Mouse (Mus musculus) hindbrain, embryonic 10.5 days (tissue): ENCODE data around the gene Rwdd2a. TPM values are rescaled to one million over a fixed set of nuclear protein-coding genes. Genes with fewer than 3 reads are reported as not detected.
A peak's percentile ranks its signal among the peaks of the same experiment; 100 is the strongest.

Experiments
- DNase-seq: peaks from one replicate; pipeline ENCODE4 v3.0.0-alpha.2; 2017; ENCODE audit warnings: low spot score
- H3K27ac ChIP-seq: fragments of 300-500 bp; sonication (generic); 2 replicates; pipeline ENCODE4 v1.5.1; 2016; ENCODE audit warnings: mild to moderate bottlenecking, moderate library complexity
- H3K27me3 ChIP-seq: fragments of 300-500 bp; sonication (generic); 2 replicates; pipeline ENCODE4 v1.6.1; 2016; ENCODE audit warnings: mild to moderate bottlenecking; ENCODE audit not compliant: poor library complexity, insufficient read depth, severe bottlenecking
- H3K36me3 ChIP-seq: fragments of 300-500 bp; sonication (generic); 2 replicates; pipeline ENCODE4 v1.6.1; 2016; ENCODE audit warnings: mild to moderate bottlenecking, moderate library complexity
- H3K4me1 ChIP-seq: fragments of 300-500 bp; sonication (generic); replicated peaks from 2 replicates; pipeline ENCODE4 v1.6.1; 2016; ENCODE audit warnings: mild to moderate bottlenecking
- H3K4me3 ChIP-seq: fragments of 300-500 bp; sonication (generic); 2 replicates; pipeline ENCODE4 v1.5.1; 2016; ENCODE audit warnings: mild to moderate bottlenecking, moderate library complexity
- H3K9me3 ChIP-seq: fragments of 300-500 bp; sonication (generic); 2 replicates; pipeline ENCODE4 v1.6.1; 2016; ENCODE audit warnings: mild to moderate bottlenecking, moderate library complexity
- WGBS: fragments of 180-500 bp; shearing (Covaris S2); methylation state at CpG from one replicate; pipeline ENCODE4 v1.1.7; 2016; 5-methylcytosine and 5-hydroxymethylcytosine counted together
- polyA plus RNA-seq: library from polyadenylated mRNA; unstranded; fragments of >200 nt; fragmentation: Nextera tagmentation; extraction: Ambion mirVana; gene quantifications from 2 replicates; pipeline ENCODE4 v1.2.1, GENCODE M21; 2016

The Rwdd2a gene
- polyA plus RNA-seq: 4.6 and 5.7 TPM in 2 replicates

- DNase-seq: peak; percentile 96
- H3K27ac ChIP-seq: peak within 1 kb of the TSS; percentile 88
- WGBS: under 1% methylated on average over 59 of the region's 59 CpGs
These were observed at the start of gene Rwdd2a, which contains the start of gene Pgm3 for GRCm38 (mm10) chr9:86571540-86572135. Gene Rwdd2a, plus strand, starts transcription at chr9:86571991. Gene Pgm3, minus strand, starts transcription at chr9:86571842.

GRCm38 (mm10) chr9:86522335-86522734, 49.5 kb upstream of the Rwdd2a start:
- Histone ChIP-seq H3K4me3 (no peak overlapping the region), H3K36me3 (peaks cover 26% of the 10 kb centered on the region)
- DNase-seq: no peak

More at GRCm38 (mm10) chr9:86571540-86572135, at the start of gene Rwdd2a, which contains the start of gene Pgm3:
- no peaks in the 10 kb centered on the region for H3K9me3 ChIP-seq
- peaks cover 20% of the 10 kb centered on the region for H3K4me1 ChIP-seq
- peak within 1 kb of the TSS; percentile 81 for H3K4me3 ChIP-seq
- H3K27me3 ChIP-seq: no peaks in the 10 kb centered on the region
- peaks cover 30% of the 10 kb centered on the region for H3K36me3 ChIP-seq

GRCm38 (mm10) chr9:86525600-86525999, 46.2 kb upstream of the Rwdd2a start:
- H3K27me3 ChIP-seq: no peaks in the 10 kb centered on the region
- H3K4me3 ChIP-seq: no peak overlapping the region
- DNase-seq: no peak
- no peak overlapping the region for H3K27ac ChIP-seq
- WGBS: 60% methylated on average over 2 of the region's 2 CpGs
- no peaks in the 10 kb centered on the region for H3K9me3 ChIP-seq
- H3K36me3 ChIP-seq: peaks cover 16% of the 10 kb centered on the region
- no peaks in the 10 kb centered on the region for H3K4me1 ChIP-seq

More at GRCm38 (mm10) chr9:86522335-86522734, 49.5 kb upstream of the Rwdd2a start:
- Histone ChIP-seq H3K4me1 (no peaks in the 10 kb centered on the region), H3K27me3 (no peaks in the 10 kb centered on the region), H3K9me3 (no peaks in the 10 kb centered on the region), H3K27ac (no peak overlapping the region)

GRCm38 (mm10) chr9:86534071-86534470, 37.7 kb upstream of the Rwdd2a start:
- DNase-seq: no peak
- Histone ChIP-seq H3K9me3 (no peaks in the 10 kb centered on the region), H3K27me3 (no peaks in the 10 kb centered on the region), H3K36me3 (peaks cover 13% of the 10 kb centered on the region), H3K27ac (no peak overlapping the region), H3K4me3 (no peak overlapping the region), H3K4me1 (no peaks in the 10 kb centered on the region)
- 89% methylated on average over 5 of the region's 5 CpGs for WGBS

GRCm38 (mm10) chr9:86543451-86543850, 28.3 kb upstream of the Rwdd2a start:
- no peaks in the 10 kb centered on the region for H3K9me3 ChIP-seq
- H3K27ac ChIP-seq: no peak overlapping the region
- H3K36me3 ChIP-seq: peaks cover 55% of the 10 kb centered on the region
- no peak for DNase-seq
- H3K4me3 ChIP-seq: no peak overlapping the region
- no peaks in the 10 kb centered on the region for H3K4me1 ChIP-seq
- 91% methylated on average over 3 of the region's 3 CpGs for WGBS
- no peaks in the 10 kb centered on the region for H3K27me3 ChIP-seq

GRCm38 (mm10) chr9:86544559-86544958, 27.2 kb upstream of the Rwdd2a start:
- no peak for DNase-seq

GRCm38 (mm10) chr9:86549637-86550162, 22.1 kb upstream of the Rwdd2a start:
- H3K9me3 ChIP-seq: no peaks in the 10 kb centered on the region
- 89% methylated on average over 5 of the region's 5 CpGs for WGBS
- no peaks in the 10 kb centered on the region for H3K27me3 ChIP-seq
- H3K27ac ChIP-seq: no peak overlapping the region
- no peaks in the 10 kb centered on the region for H3K4me1 ChIP-seq
- H3K4me3 ChIP-seq: no peak overlapping the region
- peaks cover 67% of the 10 kb centered on the region for H3K36me3 ChIP-seq
- no peak for DNase-seq

More at GRCm38 (mm10) chr9:86544559-86544958, 27.2 kb upstream of the Rwdd2a start:
- no peak overlapping the region for H3K27ac ChIP-seq
- 74% methylated on average over 1 of the region's 1 CpGs for WGBS
- no peaks in the 10 kb centered on the region for H3K9me3 ChIP-seq
- no peaks in the 10 kb centered on the region for H3K4me1 ChIP-seq
- no peaks in the 10 kb centered on the region for H3K27me3 ChIP-seq
- H3K4me3 ChIP-seq: no peak overlapping the region
- peaks cover 66% of the 10 kb centered on the region for H3K36me3 ChIP-seq

- Histone ChIP-seq H3K4me3 (no peak overlapping the region), H3K36me3 (peaks cover 72% of the 10 kb centered on the region), H3K27ac (no peak overlapping the region), H3K27me3 (no peaks in the 10 kb centered on the region), H3K9me3 (no peaks in the 10 kb centered on the region), H3K4me1 (no peaks in the 10 kb centered on the region)
- 91% methylated on average over 3 of the region's 3 CpGs for WGBS
- DNase-seq: no peak
These were observed 21.1 kb upstream of the Rwdd2a start for GRCm38 (mm10) chr9:86550717-86551116.

- Histone ChIP-seq H3K27me3 (no peaks in the 10 kb centered on the region), H3K36me3 (peaks cover 92% of the 10 kb centered on the region), H3K9me3 (no peaks in the 10 kb centered on the region), H3K27ac (no peak overlapping the region), H3K4me1 (no peaks in the 10 kb centered on the region), H3K4me3 (no peak overlapping the region)
- WGBS: 95% methylated on average over 9 of the region's 9 CpGs
- DNase-seq: no peak
These were observed 17.9 kb upstream of the Rwdd2a start for GRCm38 (mm10) chr9:86553886-86554285.

- 92% methylated on average over 4 of the region's 4 CpGs for WGBS
- Histone ChIP-seq H3K27ac (no peak overlapping the region), H3K9me3 (no peaks in the 10 kb centered on the region), H3K27me3 (no peaks in the 10 kb centered on the region), H3K4me1 (no peaks in the 10 kb centered on the region), H3K4me3 (no peak overlapping the region), H3K36me3 (peaks cover 92% of the 10 kb centered on the region)
- DNase-seq: no peak
These were observed 17.1 kb upstream of the Rwdd2a start for GRCm38 (mm10) chr9:86554641-86555040.

- Histone ChIP-seq H3K27ac (no peak overlapping the region), H3K36me3 (peaks cover 98% of the 10 kb centered on the region), H3K4me1 (no peaks in the 10 kb centered on the region), H3K27me3 (no peaks in the 10 kb centered on the region), H3K4me3 (no peak overlapping the region), H3K9me3 (no peaks in the 10 kb centered on the region)
- DNase-seq: no peak
- 91% methylated on average over 3 of the region's 3 CpGs for WGBS
These were observed 11.2 kb upstream of the Rwdd2a start for GRCm38 (mm10) chr9:86560543-86560942.

- H3K4me1 ChIP-seq: peaks cover 20% of the 10 kb centered on the region
- H3K27ac ChIP-seq: no peak overlapping the region
- peaks cover 52% of the 10 kb centered on the region for H3K36me3 ChIP-seq
- no peak for DNase-seq
- no peaks in the 10 kb centered on the region for H3K9me3 ChIP-seq
- H3K4me3 ChIP-seq: no peak overlapping the region
- H3K27me3 ChIP-seq: no peaks in the 10 kb centered on the region
- 84% methylated on average over 3 of the region's 3 CpGs for WGBS
These were observed 2.4 kb upstream of the Rwdd2a start for GRCm38 (mm10) chr9:86569314-86569910.

- 85% methylated on average over 10 of the region's 10 CpGs for WGBS
- Histone ChIP-seq H3K36me3 (peaks cover 43% of the 10 kb centered on the region), H3K4me3 (peak overlapping the region; percentile 81), H3K27me3 (no peaks in the 10 kb centered on the region), H3K9me3 (no peaks in the 10 kb centered on the region), H3K27ac (no peak overlapping the region), H3K4me1 (peaks cover 20% of the 10 kb centered on the region)
- DNase-seq: no peak
These were observed 1.4 kb upstream of the Rwdd2a start for GRCm38 (mm10) chr9:86570261-86570890.
